Mouse (Mus musculus) adrenal gland (tissue): ENCODE measurements at regions not wholly inside any gene's neighbourhood (a gene's known extent, or its start where the extent isn't known, plus 50 kb on each side); places are given as distances from the start of the nearest gene placed in this dataset.

ENCODE experiments used
- intact Hi-C: fragments of 180-260 bp; cut with DNase I; formaldehyde crosslinking; loops from one replicate; pipeline ENCODE4 v1.15.1; 2025

DNA sequence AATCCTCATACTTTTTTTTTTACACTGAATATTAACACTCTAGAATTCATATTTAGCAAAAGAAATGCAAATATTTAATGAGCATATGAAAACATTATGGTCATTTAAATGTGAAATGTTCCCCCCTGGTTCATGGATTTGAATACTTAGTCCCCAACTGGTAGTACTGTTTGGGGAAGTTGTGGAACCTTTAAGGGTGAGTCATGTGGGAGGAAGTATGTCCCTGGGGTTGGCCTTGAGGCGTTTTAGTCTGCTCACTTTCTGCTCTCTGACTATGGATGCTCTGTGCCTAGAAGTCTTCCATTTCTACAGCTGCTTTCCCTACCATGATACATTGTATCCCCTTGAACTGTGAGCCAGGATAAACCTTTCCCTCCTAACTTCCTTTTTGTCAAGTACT, 106.1 kb upstream of the Gm6657 start:
- intact Hi-C loops: no loop called here

DNA sequence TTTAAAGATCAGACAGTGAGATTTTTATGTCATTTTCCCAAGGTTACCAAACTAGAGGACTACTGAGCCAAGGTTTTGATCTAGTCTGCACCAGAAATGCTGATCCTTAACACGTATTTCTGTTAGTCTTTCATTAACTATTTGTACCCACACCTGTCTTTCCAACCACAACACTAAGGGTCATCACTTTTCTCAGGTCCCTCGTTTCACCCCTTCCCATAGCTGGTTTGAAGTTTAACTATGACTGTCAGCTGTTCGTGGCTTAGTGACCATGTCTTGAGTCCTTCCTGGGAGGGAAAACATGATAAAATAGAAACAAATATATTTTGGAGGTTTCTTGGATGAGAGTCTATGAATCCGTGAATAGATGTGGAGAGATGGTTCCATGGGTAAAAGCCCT, 99.6 kb upstream of the Gm6657 start:
- intact Hi-C loops: no loop called here

DNA sequence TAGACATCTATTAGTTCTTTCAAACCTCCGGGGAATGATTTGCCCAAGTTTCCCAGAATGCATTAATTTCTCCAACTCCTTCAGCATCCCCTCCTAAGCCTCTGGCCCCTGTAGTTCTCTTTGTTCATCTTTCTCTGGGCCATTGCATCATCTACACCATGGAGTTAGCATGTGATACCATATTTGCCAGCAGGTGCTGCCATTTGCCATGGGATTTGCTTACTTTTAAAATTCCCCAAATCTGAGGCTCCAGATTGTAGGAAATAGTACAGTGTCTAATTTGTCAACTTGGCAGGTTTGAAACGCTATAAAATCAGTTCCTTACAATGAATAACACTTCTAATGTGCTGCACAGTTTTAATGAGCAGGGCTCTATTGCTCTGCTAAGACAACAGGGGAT, 98.7 kb upstream of the Gm6657 start:
- intact Hi-C loops: no loop called here

DNA sequence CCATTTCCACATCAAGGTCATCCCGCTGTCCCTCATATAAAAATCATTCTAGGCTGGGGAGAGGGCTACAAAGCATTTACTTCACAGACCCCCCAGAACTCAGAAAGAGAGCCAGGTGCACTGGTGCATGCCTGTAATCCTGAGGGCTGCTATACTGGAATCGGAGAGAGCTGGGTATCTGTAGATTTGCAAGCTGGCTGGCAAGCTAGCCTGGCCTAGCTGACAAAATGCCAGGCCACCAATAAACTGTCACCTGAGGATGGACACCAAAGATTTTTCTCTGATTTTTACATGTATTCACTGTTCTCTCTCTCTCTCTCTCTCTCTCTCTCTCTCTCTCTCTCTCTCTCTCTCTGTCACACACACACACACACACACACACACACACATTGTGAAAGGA, 98.1 kb upstream of the Gm6657 start:
- intact Hi-C loops: no loop called here

DNA sequence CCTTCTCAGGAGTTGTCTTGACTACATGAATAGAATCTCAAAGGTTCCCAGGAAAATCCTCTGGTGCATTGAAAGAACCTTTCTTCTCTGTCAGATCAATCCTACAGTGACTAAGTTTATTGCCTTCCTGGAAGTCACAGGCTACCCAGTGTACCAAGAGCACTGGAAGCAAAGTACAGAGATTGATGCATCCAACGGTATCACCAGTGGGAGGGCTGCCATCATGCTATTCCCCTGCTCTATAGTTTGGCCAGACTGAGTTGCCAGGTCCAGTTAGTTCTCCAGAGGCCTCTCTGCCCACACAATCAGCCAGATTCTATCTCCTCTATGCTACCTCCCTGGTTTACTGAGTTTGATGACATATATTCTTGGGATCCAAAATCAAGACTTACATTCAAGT, 96.9 kb upstream of the Gm6657 start:
- intact Hi-C loops: no loop called here

DNA sequence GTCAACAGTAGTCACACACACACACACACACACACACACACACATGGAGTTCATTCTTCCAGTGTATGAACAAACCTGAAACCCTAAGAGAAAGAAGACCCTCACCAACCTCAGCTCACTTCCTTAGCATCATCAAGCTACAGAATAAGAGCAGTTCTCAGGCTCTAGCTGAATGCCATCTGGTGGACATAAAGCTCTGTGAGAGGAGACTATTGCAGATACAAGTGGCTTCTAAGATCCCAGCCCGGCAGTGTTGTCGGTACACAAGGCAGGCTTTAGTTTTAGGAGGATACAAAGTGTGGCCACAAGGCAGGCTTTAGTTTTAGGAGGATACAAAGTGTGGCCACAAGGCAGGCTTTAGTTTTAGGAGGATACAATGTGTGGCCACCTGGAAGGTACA, 96.3 kb upstream of the Gm6657 start:
- intact Hi-C loops: no loop called here

DNA sequence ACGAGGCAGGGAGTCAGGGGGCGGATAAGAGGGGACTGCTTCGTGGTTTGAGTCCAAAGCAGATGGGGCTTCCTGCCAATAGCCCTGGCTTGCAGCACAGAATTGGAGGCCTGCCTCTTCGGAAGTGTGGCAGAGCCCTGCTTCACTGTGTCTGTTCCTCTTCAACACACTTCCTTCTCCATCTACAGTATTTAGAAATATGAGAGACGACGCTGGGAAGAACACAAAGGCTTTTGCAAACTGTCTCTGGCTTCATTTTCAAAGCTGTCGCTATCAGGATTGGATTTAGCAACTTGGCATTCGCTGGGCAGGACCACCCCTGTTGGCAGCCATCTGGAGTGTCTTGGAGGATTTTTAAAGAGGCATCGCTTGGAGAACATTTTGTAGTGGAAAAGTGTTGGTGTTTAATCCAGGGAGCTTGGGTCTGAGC, 95.3 kb upstream of the Gm6657 start:
- intact Hi-C loops: no loop called here

DNA sequence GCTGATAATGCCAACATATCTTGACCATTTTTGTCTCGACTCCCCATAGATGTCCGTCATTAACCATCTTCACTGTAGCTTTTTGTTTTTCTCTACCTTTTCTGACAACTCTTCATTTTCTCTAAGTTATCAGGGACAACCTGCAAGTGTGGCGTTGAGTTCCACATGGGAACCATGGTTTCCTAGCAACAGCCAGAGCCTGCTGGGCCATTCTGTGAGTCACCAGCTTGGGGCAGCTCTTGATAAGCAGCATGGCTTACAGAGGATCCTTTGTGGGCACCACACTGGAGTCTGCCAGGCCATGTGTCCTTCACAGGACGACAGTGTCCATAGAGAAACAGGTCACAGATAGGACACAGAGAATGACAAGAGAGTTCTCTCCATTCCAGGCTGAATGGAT, 94.3 kb upstream of the Gm6657 start:
- intact Hi-C loops: no loop called here

DNA sequence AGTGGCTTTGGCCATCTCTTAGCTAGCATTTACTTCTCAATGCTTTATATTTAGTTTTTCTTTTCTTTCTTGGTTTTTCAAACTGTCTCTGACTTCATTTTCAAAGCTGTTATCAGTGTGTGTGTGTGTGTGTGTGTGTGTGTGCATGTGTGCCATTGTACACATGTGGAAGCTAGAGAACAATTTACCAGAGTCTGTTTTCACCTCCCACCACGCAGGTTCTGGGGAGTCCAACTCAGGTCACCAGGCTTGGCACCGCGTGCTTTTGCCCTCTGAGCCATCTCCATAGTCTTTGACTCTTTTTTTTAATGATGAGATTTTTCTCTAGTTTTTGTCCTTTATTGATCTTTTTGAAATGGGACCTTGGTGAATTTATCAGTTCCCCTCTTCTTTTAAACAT, 93.3 kb upstream of the Gm6657 start:
- intact Hi-C loops: no loop called here

DNA sequence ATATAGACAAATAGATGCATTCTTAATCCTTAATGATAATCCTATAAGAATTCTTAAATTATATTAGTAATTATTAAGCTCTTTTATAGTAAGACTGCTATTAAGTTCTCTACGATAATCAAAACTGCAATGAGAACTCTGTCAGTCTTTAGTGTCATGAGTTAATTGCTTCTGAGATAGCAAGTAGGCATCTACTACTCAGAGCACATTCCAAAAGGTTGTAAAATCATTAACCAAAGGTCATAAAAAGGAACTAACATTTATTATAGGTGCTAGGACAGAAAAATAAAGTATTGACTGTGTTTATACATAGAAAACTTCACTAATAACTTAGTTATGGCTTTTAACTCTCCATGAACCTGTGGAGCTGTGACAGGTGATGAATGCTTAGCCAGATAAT, 84.1 kb upstream of the Gm6657 start:
- intact Hi-C loops: no loop called here

DNA sequence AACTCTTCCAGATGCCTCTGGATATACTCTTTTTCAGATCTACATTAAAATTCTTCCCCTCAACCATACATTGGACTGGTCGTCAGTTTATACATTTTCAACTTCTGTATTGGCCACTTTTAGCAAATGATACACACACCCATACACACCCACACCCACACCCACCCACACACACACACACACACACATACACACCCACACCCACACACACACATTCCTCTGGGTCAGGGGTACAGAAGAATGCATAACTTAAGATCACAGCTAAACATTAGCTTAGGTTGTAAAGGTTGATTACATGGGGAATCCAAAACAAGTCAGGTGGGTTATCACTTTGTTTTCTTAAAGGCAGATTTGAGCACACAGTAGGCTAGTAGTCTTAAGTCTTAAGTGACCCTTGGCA, 75.9 kb upstream of the Gm6657 start:
- intact Hi-C loops: no loop called here

DNA sequence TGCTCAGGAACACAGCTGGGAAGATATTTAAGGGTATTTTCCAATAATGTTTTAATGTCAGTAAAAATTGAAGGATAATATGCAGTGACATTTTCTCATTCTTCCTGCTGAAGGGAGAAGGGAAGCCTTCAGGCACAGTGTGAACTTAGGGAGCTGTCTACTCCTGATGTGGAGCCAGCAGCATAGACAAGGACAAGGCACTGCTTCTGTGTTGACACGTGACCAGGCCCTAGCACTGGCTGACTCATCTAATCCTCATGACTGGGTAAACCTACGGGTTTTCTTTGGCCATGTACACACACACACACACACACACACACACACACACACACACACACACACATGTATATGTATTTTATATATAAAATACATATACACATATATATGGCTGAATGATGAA, 74.8 kb upstream of the Gm6657 start:
- intact Hi-C loops: no loop called here

DNA sequence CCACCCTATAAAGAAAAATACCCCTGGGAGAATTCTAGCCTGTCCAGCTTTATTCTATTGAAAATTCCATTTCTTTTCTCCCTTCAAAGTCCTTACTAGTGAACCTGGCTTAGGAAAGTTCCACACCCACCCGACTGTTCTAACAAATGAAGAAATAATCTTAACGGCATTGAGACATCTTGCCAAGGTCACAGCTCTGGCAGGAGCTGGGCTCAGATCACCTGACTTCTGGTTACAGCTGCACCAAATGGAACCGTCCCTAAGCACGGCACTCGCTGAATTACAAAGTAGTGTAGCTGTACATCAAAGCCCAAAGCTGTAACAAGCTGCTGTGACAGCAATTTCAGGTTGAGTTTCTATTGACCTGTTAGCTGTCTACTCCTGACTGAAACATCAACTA, 74.2 kb upstream of the Gm6657 start:
- intact Hi-C loops: no loop called here

DNA sequence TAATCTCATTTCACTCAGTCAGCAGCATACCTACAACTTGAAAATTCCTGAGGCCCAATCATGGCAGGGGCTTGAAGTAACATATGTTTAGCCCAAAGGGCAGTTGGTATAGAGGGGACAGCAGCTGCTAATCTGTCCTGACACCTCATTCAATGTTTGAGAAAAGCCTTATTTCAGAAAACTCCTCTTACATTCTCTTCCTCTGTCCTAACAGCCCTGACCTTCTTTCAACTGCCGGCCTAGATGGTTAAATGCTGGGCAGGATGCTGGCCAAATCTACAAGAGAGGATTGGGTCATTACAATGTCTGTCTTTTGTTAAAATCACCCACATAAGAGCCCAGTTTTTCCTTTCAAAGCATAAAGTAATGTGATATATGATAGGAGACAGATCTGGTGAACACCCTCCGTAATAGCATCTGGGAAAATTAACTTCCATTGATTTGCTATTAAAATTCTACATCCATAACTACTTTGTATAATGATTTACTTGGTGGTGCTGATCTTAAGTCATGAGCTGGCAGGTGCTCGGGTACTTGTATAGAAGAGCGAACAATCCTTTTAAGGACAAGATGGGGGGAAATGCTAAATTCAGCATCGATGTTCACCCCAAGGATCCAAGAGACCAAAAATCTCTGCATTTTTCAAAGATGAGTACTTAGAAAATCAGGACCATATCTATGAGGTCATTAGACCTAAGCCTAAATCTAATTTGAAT, 64.8 kb upstream of the Gm6657 start:
- intact Hi-C loops: no loop called here

DNA sequence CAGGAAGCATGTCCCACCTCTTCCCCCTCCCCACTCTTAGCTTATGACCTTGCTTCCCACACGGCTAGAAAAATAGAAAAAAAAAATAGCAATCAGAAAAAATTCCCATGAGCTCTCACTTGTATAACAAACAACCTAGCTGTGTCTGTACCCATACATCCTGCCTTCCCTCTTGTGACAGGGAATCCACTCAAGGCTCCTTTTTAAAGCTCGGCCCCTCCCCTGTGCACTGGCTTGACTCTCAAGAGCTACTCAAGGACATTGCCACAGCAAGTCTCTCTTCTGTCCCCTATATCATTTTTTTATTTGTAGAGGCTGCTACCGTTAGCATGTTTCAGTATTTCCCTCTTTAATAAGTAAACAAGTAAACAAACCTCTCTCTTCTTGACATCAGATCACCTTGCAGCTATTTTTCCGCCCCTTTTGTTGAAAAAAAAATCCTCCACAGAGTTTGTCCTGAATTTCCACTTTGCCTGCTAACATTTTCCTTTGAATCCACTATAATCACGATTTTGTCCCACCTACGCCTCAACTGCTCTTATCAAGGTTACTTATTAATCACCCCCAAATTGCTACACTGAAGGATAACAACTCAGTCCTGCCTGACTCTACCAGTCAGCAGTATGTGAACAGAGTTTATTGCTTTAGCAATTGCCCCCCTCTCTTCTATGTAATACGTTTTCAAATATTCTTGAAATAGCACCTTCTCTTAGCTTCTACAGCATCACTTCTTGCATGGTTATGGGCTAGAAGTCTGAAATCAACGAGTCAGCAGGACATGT, 61.8 kb upstream of the Gm6657 start:
- intact Hi-C loops: no loop called here

DNA sequence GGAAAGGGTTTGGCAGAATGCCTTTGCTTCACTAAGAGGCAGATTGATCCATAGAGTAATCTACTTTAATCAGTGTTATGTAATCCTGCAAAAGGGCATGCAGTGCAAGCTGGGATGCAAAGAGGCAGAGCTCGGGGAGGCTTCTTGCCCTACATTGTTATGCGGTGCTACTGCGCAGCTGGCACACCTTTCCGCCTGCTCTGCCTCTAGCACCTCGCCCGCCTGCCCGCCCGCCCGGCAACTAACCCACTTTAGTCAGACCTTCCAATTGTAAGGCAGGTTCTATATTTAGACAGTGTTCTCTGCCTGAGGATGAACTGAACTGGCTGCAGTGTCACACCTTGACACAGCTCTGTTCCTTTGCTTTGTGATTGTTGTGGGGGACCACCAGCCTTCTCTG, 60.7 kb upstream of the Gm6657 start:
- intact Hi-C loops: no loop called here

DNA sequence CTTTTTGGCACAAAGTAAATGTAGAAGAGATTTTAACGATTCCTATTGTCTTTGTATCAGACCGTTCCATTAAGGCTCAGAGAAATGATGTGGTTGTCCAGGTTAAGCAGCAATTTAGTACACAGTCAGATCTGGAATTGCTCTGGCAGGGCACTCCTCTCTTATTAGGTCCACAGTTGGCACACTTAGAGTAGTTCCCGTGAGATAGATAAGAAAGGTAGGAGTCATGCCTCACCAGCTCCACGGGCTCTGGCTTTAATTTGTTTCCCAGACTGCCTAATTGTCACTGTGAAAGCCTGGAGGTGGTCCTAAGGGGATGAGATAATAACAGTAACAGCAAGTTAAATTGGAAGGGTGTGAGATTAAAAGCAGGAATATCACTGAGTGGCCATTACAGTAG, 60.1 kb upstream of the Gm6657 start:
- intact Hi-C loops: no loop called here

DNA sequence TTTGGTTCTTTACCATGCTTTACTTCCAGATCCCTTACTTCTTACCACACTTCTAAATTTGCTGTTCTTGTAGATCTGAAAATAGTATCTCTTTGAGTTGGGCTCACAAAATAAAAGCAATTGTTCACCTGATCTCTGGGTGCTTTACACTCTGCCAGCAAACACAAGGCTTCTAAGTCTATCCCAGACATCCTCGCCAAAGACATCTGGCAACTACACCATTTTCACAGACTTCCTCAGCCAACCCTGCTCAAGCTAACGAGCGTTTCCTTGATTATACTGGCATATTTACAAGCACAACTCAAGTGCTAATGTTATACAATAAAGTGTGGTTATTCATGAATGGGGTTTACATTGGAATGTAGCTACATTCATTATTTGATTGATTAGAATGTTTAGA, 56.8 kb upstream of the Gm6657 start:
- intact Hi-C loops: no loop called here

DNA sequence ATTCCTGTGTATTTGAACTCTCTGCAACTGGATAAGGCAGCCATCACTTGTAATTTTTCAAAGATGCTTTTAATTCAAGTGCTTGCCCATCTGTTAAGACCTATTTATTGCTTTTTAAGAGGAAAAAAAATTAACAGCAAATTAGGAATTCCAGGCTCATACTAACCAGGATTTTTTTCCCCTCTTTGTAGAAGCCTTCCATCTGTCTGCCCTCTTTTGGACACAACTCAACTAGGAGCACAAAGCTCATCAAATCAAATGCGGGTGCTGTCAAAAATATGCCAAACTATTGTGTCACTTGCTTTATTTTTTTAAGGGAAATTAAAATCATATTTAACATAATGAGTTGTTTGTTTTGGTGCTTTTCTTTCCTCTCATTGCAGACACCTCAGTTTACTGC, 55.6 kb upstream of the Gm6657 start:
- intact Hi-C loops: no loop called here
